Mouse (Mus musculus): Measurements from ENCODE around the gene Smpd3. TPM values are rescaled to one million over a fixed set of nuclear protein-coding genes. Genes with fewer than 3 reads are reported as not detected.
A peak's percentile ranks its signal among the peaks of the same experiment; 100 is the strongest.
"Not testable (repeated sequence)": the region's sequence is repeated elsewhere in the genome, so short reads cannot be mapped to it uniquely, and the experiment has no call there.

The Smpd3 gene
- polyA plus RNA-seq, 1 experiment = 52.3 TPM

DNA sequence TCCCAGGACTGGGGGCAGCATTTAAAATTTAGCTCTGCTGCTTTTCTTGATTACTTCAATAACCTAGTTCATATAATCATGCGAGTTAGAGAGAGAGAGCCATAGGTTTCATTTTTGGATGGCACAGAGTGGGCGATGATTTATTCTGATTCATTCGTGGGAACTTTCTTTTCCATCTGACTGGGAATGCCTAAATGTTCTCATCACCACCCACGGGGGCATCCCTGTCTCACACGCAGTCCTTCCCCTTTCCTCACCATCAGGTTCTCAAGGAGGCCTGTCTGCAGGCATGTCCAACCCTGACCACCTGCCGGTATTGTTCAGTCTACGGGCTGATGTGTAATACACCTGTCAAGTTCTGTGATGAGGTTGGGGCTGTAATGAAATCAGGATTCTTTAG is 16.4 kb downstream of the Smpd3 start:
- no peak for TF ChIP-seq CTCF (IDR thresholded peaks at IDR 0.05; ENCODE audit: borderline replicate concordance, extremely low read depth, insufficient read depth, insufficient read length)
- TF ChIP-seq POLR2A (IDR thresholded peaks at IDR 0.05; ENCODE audit: borderline replicate concordance, extremely low read depth, insufficient read depth, insufficient read length, poor library complexity, severe bottlenecking) = no peak
- DNase-seq (ENCODE audit: low read depth) = no peak

DNA sequence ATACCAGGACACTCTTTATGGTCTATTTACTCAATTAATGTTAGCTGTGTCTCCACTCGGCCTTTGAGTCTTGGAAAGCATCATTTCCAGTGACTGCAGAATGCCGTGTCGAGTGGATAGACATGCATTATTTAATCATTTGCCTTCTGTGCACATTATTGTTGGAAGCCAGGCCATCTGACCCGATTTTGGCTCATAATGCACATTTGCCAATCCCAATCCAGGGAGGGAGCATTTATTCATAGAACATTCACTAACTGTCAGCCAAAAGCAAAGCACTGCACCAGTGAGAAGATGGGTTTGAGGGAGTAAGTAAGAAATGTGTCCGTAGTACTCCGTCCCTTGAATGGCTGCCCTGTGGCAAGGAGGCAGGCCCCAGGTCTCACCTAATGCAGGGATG is 17.8 kb downstream of the Smpd3 start:
- no peak for TF ChIP-seq CTCF (IDR thresholded peaks at IDR 0.05; ENCODE audit: borderline replicate concordance, extremely low read depth, insufficient read depth, insufficient read length)
- TF ChIP-seq POLR2A (IDR thresholded peaks at IDR 0.05; ENCODE audit: borderline replicate concordance, extremely low read depth, insufficient read depth, insufficient read length, poor library complexity, severe bottlenecking) = no peak
- no peak for DNase-seq (ENCODE audit: low read depth)

DNA sequence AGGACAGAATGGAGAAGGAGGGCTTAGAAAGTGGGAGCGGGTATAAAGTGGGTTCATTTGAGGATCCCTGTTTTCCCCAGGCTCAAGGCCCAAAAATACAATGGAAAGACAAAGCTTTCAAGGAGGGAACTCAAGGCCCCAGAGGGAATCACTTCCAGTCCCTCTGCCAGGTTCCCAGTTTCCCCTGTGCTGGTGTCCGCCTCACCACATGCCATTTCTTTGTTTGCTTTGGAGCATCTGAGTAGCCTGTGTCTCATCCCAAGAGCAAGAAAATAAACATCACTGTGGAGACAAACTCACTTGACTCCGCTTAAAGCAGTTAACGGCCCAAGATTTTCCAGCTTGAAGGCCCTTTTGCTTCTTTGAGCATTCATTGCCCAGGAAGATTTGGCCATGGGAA is 20.7 kb downstream of the Smpd3 start:
- TF ChIP-seq POLR2A (IDR thresholded peaks at IDR 0.05; ENCODE audit: borderline replicate concordance, extremely low read depth, insufficient read depth, insufficient read length, poor library complexity, severe bottlenecking) = no peak
- TF ChIP-seq CTCF (IDR thresholded peaks at IDR 0.05; ENCODE audit: borderline replicate concordance, extremely low read depth, insufficient read depth, insufficient read length) = no peak
- DNase-seq (ENCODE audit: low read depth) = no peak

DNA sequence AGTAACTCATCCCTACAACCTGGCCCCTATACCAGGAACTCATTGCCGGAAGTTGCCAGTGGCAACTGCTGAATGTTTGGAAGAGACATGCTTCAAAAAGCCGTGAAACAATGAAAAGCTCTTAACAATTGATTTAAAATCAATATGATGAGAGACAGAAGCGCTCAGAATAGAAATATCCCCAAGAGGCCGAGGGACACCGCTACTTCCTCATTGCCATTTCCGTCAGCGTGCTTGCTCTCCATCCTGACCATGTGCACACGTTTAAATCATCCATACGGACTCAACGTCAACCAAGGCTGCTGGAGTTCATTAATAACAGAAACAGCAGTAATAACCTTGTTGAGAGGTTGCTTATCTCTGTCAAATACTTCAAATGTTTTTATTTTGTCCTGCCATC is 21.3 kb downstream of the Smpd3 start:
- DNase-seq (ENCODE audit: low read depth) = no peak
- TF ChIP-seq POLR2A (IDR thresholded peaks at IDR 0.05; ENCODE audit: borderline replicate concordance, extremely low read depth, insufficient read depth, insufficient read length, poor library complexity, severe bottlenecking) (no peak), CTCF (IDR thresholded peaks at IDR 0.05; ENCODE audit: borderline replicate concordance, extremely low read depth, insufficient read depth, insufficient read length) (no peak)

DNA sequence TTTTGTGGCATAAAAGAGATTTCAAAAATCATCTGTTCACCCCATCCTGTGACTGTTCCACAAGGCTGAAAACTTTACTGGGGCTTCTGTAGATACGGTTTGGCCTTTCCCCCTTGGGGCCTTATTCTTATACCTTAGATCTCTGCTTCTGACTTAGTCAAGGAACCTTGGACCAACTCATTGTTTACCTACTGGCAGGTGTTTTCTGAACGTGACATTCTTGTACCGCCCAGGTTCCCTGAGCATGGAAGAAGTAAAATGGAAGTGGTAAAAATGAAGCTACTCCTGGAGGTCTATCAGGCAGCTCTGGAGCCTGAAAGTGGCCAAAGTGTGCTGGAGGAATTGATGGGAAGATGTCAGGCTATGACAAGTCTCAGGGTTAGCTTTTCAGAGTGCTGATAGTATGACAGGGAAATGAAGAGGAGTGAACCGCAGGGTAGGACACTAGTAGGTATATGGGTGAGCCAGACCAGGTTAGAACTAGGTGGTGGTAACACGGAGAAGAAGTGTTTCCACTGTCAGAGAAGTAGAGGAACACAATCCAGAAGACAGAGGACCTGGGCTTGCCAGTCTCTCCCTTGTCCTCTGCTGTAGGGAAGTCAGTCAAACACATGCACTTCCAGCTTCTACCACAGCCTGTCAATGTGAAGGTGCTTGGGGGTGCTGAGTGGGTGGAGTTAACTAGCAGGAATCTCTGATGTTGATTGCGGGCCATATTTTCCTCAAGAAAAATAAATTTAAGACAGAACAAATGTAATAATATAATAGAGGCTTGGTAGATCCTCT is 22.2 kb downstream of the Smpd3 start:
- DNase-seq (ENCODE audit: low read depth) = no peak
- TF ChIP-seq CTCF (IDR thresholded peaks at IDR 0.05; ENCODE audit: borderline replicate concordance, extremely low read depth, insufficient read depth, insufficient read length) (no peak), POLR2A (IDR thresholded peaks at IDR 0.05; ENCODE audit: borderline replicate concordance, extremely low read depth, insufficient read depth, insufficient read length, poor library complexity, severe bottlenecking) (no peak)

DNA sequence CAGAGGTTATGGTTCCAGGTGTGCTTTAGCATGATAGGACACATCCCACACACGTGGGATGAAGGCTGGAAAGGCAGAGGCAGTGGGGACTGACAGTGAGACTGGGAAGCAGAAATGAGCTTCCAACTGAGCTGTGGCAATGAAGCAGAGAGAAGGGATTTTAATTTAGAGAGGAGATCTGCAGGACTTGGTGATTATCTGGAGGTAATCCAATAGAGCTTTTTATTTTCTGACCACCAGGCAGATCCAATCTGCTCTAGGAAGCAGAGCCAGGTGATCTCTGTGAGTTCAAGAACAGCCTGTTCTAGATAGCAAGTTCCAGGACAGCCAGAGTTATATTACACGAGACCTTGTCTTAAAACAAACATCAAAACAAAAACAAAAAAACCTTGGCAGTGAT is 24.0 kb downstream of the Smpd3 start:
- DNase-seq (ENCODE audit: low read depth) = no peak
- TF ChIP-seq CTCF (IDR thresholded peaks at IDR 0.05; ENCODE audit: borderline replicate concordance, extremely low read depth, insufficient read depth, insufficient read length) (no peak), POLR2A (IDR thresholded peaks at IDR 0.05; ENCODE audit: borderline replicate concordance, extremely low read depth, insufficient read depth, insufficient read length, poor library complexity, severe bottlenecking) (no peak)

DNA sequence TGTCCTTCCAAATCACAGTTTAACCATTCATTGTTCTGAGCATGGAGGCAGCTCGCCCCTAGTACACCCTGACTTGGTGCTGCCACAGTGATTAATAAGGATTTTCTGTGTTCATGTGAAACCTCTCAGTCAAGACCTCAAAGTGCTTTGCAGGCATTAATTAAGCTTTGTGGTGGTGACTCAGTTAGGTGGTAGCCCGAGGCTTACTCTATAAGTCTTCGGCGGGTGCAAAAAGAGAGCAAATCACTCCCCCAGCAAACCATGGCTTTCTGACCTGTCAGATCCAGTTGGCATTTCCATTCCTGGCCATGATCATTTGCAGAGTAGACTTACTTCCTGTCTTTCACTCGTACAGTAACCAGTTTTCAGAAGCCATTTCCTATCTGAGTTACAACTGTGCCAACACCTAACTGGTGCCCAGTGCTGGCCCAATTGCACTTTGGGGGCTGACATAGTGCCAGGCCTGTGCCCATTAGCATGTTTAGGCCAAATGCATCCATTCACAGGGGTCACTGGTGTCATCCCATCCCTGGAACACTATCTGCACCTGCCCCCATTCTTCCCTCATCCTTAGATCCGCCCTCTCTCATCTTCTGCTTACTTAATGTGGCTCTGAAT is 24.6 kb downstream of the Smpd3 start:
- no peak for TF ChIP-seq CTCF (IDR thresholded peaks at IDR 0.05; ENCODE audit: borderline replicate concordance, extremely low read depth, insufficient read depth, insufficient read length)
- no peak for TF ChIP-seq POLR2A (IDR thresholded peaks at IDR 0.05; ENCODE audit: borderline replicate concordance, extremely low read depth, insufficient read depth, insufficient read length, poor library complexity, severe bottlenecking)
- DNase-seq (ENCODE audit: low read depth) = no peak

DNA sequence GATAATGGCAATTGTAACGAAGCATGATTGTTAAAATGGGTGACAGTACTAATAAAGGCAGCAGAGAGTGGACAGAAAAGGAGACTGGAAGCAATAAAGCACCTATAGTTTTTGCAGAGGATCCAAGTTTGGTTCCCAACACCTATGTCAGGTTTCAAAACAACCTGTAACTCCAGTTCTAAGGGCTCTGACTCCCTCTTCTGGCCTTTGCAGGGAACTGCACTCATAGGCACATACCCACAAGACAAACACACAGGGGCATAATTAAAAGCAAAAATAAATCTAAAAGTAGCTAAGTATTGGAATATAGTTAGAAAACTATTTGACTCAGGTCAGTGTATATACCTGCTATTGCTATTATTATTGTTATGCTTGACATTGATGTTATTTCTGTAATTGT is 25.8 kb downstream of the Smpd3 start:
- TF ChIP-seq CTCF (IDR thresholded peaks at IDR 0.05; ENCODE audit: borderline replicate concordance, extremely low read depth, insufficient read depth, insufficient read length) (peak; percentile 20; the same call in 1 of the 2 replicates), POLR2A (IDR thresholded peaks at IDR 0.05; ENCODE audit: borderline replicate concordance, extremely low read depth, insufficient read depth, insufficient read length, poor library complexity, severe bottlenecking) (no peak)
- no peak for DNase-seq (ENCODE audit: low read depth)

DNA sequence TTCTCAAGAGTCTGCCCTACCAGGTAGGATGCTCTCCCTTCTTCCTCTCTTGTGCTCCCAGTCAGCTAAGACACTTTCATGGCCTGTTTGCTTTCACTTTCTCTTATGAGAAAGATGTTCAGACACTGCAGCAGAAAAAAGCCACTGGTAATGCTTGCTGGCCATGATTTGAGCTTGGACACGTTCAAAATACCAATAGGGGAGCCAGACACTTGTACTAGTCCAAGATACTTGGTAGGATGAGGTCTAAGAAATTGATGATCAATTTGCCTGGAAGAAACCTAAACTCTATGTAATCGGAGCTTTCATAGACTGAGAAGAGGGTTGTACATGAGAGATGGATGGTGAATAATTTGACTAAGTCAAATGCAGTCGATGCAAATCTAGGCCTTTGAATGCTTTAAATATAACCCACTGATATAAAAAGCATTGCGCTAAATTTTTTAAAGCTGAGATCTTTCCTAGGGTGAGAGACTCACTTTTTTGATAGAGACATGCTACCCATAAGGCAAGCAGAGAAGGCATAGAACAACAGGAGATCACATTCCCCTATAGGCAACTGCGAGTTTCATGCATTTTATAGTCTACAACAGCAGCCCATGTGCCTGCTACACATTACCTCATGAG is 27.6 kb downstream of the Smpd3 start:
- DNase-seq (ENCODE audit: low read depth) = no peak
- no peak for TF ChIP-seq CTCF (IDR thresholded peaks at IDR 0.05; ENCODE audit: borderline replicate concordance, extremely low read depth, insufficient read depth, insufficient read length)
- no peak for TF ChIP-seq POLR2A (IDR thresholded peaks at IDR 0.05; ENCODE audit: borderline replicate concordance, extremely low read depth, insufficient read depth, insufficient read length, poor library complexity, severe bottlenecking)

DNA sequence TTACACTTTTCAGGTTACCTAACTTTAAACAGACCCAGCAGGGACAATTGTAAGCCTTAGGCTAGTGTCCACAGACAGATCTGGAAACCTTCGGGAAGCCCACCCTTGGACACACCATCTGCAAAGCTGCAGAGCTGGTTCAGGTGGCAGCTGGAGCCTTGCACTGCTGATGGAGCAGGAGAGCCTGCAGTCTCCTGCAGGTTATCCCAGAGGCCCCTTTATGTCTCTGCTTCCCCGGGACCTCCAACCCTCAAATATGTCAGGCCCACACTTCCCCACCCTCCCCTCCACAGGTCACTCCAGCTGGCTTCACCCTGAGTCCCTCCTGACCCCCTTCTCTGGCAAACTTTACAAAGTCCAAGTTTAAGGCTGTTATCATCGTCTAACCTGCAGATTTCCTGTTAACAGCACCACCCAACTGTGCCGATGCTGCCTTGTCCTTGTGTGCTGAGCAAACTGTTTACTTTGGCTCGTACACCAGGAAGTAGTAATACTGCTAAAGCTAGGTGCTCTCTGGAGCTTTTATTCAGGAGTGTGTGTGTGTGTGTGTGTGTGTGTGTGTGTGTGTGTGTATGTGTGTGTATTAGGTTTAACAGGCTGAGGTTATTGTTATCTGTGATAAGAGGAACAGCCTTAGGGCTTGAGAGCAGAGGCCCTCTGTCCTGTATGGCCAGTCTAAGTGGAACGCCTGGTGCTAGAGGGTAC is 29.6 kb downstream of the Smpd3 start:
- not testable (repeated sequence) for DNase-seq (ENCODE audit: low read depth)

DNA sequence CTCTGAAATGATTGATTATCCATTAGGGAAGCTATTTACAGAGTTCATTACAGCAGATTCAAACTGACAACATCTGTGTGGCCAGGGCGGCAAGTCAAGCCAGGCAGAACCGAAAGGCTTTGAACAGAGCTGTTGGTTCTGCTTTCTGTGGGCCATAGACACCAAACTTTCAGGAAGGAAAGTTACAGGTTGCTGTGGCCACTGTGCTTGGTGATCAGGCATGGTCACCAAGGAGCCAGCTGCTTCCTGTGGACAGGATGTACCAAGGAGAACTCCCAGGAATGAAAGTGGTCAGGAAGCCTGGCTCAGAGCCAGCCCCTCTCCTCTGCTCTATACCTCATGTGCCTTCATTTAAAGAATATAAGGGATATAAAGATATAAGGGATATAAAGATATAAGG is 30.2 kb downstream of the Smpd3 start:
- DNase-seq (ENCODE audit: low read depth) = no peak
- TF ChIP-seq POLR2A (IDR thresholded peaks at IDR 0.05; ENCODE audit: borderline replicate concordance, extremely low read depth, insufficient read depth, insufficient read length, poor library complexity, severe bottlenecking) (no peak), CTCF (IDR thresholded peaks at IDR 0.05; ENCODE audit: borderline replicate concordance, extremely low read depth, insufficient read depth, insufficient read length) (no peak)

DNA sequence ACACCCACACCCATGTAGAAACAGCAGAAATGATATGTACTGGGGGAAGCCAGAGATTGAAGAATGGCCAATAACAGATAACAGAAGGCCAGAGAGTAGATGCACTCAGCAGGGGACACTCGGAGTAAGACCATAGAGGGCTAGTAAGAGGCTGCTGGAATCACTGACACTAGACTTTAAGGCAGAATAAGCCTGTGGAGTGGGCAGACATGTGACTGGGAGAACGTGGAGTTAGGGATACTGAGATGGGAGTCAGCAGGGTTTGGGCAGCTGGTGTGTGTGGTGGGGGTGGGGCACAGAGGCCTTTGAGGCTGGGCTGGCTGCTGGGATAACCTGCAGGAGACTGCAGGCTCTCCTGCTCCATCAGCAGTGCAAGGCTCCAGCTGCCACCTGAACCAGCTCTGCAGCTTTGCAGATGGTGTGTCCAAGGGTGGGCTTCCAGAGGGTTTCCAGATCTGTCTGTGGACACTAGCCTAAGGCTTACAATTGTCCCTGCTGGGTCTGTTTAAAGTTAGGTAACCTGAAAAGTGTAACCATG is 31.0 kb downstream of the Smpd3 start:
- DNase-seq (ENCODE audit: low read depth) = not testable (repeated sequence)

All from brain, embryonic 14.5 days (tissue).